Mouse (Mus musculus): ENCODE measurements around the gene A630023A22Rik.

DNA sequence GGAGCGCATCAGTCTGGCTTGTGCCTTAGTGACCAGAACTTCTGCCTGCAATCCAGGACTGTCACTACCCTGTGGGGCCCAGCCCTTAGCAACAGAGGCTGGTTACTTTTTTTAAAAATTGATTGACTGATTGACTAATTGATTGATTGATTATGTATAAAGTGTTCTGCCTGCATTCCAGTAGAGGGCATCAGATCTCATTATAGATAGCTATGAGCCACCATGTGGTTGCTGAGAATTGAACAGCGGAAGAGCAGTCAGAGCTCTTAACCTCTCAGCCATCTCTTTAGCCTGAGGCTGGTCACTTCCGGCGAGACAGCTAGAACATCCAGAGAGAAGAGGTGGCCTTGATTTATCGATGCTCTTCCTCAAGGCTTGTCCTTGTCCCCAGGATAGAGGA, 25.3 kb downstream of the A630023A22Rik start:
- TF ChIP-seq CTCF (IDR thresholded peaks at IDR 0.05; ENCODE audit: borderline replicate concordance, insufficient read depth, low read depth, low read length) (no peak), POLR2A (IDR thresholded peaks at IDR 0.05; ENCODE audit: borderline replicate concordance, insufficient read depth, low read length) (no peak)
